Comparison of ENCODE assay signal across 8 mouse cellular contexts in the genomic region with DNA sequence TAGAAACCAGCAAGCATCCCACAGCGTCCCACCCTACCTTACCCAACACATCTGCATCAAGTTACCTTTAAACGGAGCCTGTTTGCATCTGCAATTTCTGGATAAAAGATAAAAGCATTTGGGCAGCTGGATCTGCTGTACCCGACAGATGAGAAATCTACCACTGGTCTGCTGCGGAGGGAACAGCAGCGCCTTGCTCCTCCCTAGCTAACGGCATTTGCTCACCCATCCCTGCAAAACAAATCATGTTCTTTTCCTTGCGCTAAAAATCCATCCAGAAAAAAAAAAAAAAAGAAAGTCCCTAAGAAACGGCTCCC. TPM values are rescaled to one million over a fixed set of nuclear protein-coding genes. Genes with fewer than 3 reads are reported as not detected.
DNase-seq lines count a peak whose midpoint lies in the region; ATAC-seq and TF ChIP-seq lines count a peak whose summit lies in the region.

No protein-coding gene starts in this region.

- 0 out of 2 replicates have a peak, but pooled peaks cover 13% of the 10 kb centered on the region for H3K4me1 ChIP-seq in heart, embryonic 10.5 days
- H3K4me1 ChIP-seq in spleen, adult 2 months (ENCODE audit: control insufficient read depth, insufficient read depth, insufficient read length) = peaks cover 4% of the 10 kb centered on the region
- no peaks in the 10 kb centered on the region for H3K4me1 ChIP-seq in liver, embryonic 16.5 days (ENCODE audit: control insufficient read depth, low read depth, low read length)

- 8% methylated on average over 8 of the region's 8 CpGs for WGBS in heart, embryonic 10.5 days
- 10% methylated on average over 8 of the region's 8 CpGs for WGBS in spleen, adult 2 months
- 11% methylated on average over 8 of the region's 8 CpGs for WGBS in liver, embryonic 16.5 days (ENCODE audit: insufficient replicate concordance)

- no peak overlapping the region for H3K27ac ChIP-seq in heart, embryonic 10.5 days
- H3K27ac ChIP-seq in spleen, adult 2 months (ENCODE audit: insufficient read depth, low read length) = no peak overlapping the region
- no peak overlapping the region for H3K27ac ChIP-seq in liver, embryonic 16.5 days (ENCODE audit: low read length)

- peak overlapping the region; percentile 64 for H3K4me3 ChIP-seq in heart, embryonic 10.5 days
- peak overlapping the region; percentile 32; the same call in 1 of the 2 replicates for H3K4me3 ChIP-seq in spleen, adult 2 months (ENCODE audit: extremely low read depth, insufficient read depth, insufficient read length)
- H3K4me3 ChIP-seq in liver, embryonic 16.5 days (ENCODE audit: low read depth, low read length) = no peak overlapping the region

- H3K27me3 ChIP-seq in heart, embryonic 10.5 days (ENCODE audit: insufficient read depth, poor library complexity, severe bottlenecking) = peaks cover 59% of the 10 kb centered on the region
- H3K27me3 ChIP-seq in spleen, adult 2 months (ENCODE audit: control insufficient read depth, insufficient read depth, low read length) = peaks cover 5% of the 10 kb centered on the region
- H3K27me3 ChIP-seq in liver, embryonic 16.5 days (ENCODE audit: control insufficient read depth, insufficient read depth, low read depth, low read length) = peaks cover 22% of the 10 kb centered on the region

- DNase-seq in heart, embryonic 10.5 days (ENCODE audit: low spot score) = no peak
- DNase-seq in heart, adult 18-20 months = no peak
- no peak for DNase-seq in spleen, adult 2 months (ENCODE audit: low read depth in 1 of 2, low spot score in 2 of 2)
- no peak for DNase-seq in spleen, postnatal 4 days (ENCODE audit: low spot score in 2 of 2)
- DNase-seq in natural killer cell, adult 2 months (ENCODE audit: low spot score in 2 of 2) = no peak
- no peak for DNase-seq in cerebellum, adult 18-20 months
- DNase-seq in adrenal gland, adult 8-10 months = no peak

- no peak for ATAC-seq in liver, embryonic 16.5 days (ENCODE audit: low read depth)

- peak overlapping the region; percentile 32; the same call in 1 of the 2 replicates for H3K4me2 ChIP-seq in liver, embryonic 16.5 days (ENCODE audit: low read depth, low read length)

- no peak overlapping the region for H3K9ac ChIP-seq in liver, embryonic 16.5 days (ENCODE audit: low read depth, low read length)

- no peaks in the 10 kb centered on the region for H3K9me3 ChIP-seq in heart, embryonic 10.5 days
- no peaks in the 10 kb centered on the region for H3K9me3 ChIP-seq in liver, embryonic 16.5 days (replicated peaks; ENCODE audit: control insufficient read depth, low read length)

- no peaks in the 10 kb centered on the region for H3K36me3 ChIP-seq in heart, embryonic 10.5 days
- no peaks in the 10 kb centered on the region for H3K36me3 ChIP-seq in spleen, adult 2 months (ENCODE audit: control insufficient read depth, insufficient read depth, low read length)
- H3K36me3 ChIP-seq in liver, embryonic 16.5 days (ENCODE audit: control insufficient read depth, insufficient read depth) = no peaks in the 10 kb centered on the region

- TF ChIP-seq CTCF in spleen, adult 2 months (IDR thresholded peaks at IDR 0.05; ENCODE audit: extremely low read depth, insufficient read depth, insufficient read length, insufficient replicate concordance) = no peak

- no peak for TF ChIP-seq POLR2A in spleen, adult 2 months (IDR thresholded peaks at IDR 0.05; ENCODE audit: low read depth, low read length)

RNA-seq across cellular contexts. Expression of a gene that starts 1.0 kb away (rescaled TPM):
- 0.41 and 0.91 TPM in 2 replicates for polyA plus RNA-seq in heart, embryonic 10.5 days (2016; fragmentation: Nextera tagmentation; extraction: Ambion mirVana)
- under 1 TPM; 0.31 to 0.47 TPM for total RNA-seq in heart, adult 18-20 months (2021)
- polyA plus RNA-seq in spleen, adult 2 months (2012; rRNA removed) = 0.26 and 0.27 TPM in 2 replicates
- polyA plus RNA-seq in liver, embryonic 16.5 days (2015; fragmentation: Nextera tagmentation; extraction: Ambion mirVana) = 0.02 and 0.05 TPM in 2 replicates
- under 1 TPM; 0.29 to 0.46 (median 0.40) TPM for total RNA-seq in adrenal gland, adult 8-10 months (2022)
